Mouse (Mus musculus): ENCODE measurements at regions not wholly inside any gene's neighbourhood (a gene's known extent, or its start where the extent isn't known, plus 50 kb on each side); places are given as distances from the start of the nearest gene placed in this dataset.

GRCm38 (mm10) chr1:193547356-193547755 is 177.3 kb upstream of the Camk1g start:
- Histone ChIP-seq H3K4me2 (ENCODE audit: low read length) (no peak overlapping the region), H3K27ac (ENCODE audit: low read length) (no peak overlapping the region), H3K9me3 (replicated peaks; ENCODE audit: control insufficient read depth, low read length, poor library complexity, severe bottlenecking) (no peaks in the 10 kb centered on the region), H3K9ac (ENCODE audit: low read depth, low read length) (no peak overlapping the region), H3K27me3 (ENCODE audit: control insufficient read depth, insufficient read depth, low read depth, low read length) (no peaks in the 10 kb centered on the region), H3K4me1 (ENCODE audit: control insufficient read depth, insufficient read depth, low read length) (peaks cover 1% of the 10 kb centered on the region), H3K4me3 (ENCODE audit: low read depth, low read length) (no peak overlapping the region), H3K36me3 (ENCODE audit: control insufficient read depth, insufficient read depth, low read length) (no peaks in the 10 kb centered on the region)
- ATAC-seq = no peak
- WGBS = 77% methylated on average over 2 of the region's 2 CpGs

- H3K4me2 ChIP-seq (ENCODE audit: low read length) = no peak overlapping the region
- no peak for ATAC-seq
- 84% methylated on average over 2 of the region's 2 CpGs for WGBS
- H3K4me3 ChIP-seq (ENCODE audit: low read depth, low read length) = no peak overlapping the region
- no peak overlapping the region for H3K27ac ChIP-seq (ENCODE audit: low read length)
- H3K9me3 ChIP-seq (replicated peaks; ENCODE audit: control insufficient read depth, low read length, poor library complexity, severe bottlenecking) = no peaks in the 10 kb centered on the region
- H3K9ac ChIP-seq (ENCODE audit: low read depth, low read length) = no peak overlapping the region
- H3K36me3 ChIP-seq (ENCODE audit: control insufficient read depth, insufficient read depth, low read length) = no peaks in the 10 kb centered on the region
- no peaks in the 10 kb centered on the region; the same call in 1 of the 2 replicates for H3K27me3 ChIP-seq (ENCODE audit: control insufficient read depth, insufficient read depth, low read depth, low read length)
- peaks cover 9% of the 10 kb centered on the region for H3K4me1 ChIP-seq (ENCODE audit: control insufficient read depth, insufficient read depth, low read length)
These were observed 175.9 kb upstream of the Camk1g start for GRCm38 (mm10) chr1:193546044-193546432.

- Histone ChIP-seq H3K9ac (ENCODE audit: low read depth, low read length) (no peak overlapping the region), H3K27ac (ENCODE audit: low read length) (no peak overlapping the region), H3K4me2 (ENCODE audit: low read length) (no peak overlapping the region), H3K9me3 (replicated peaks; ENCODE audit: control insufficient read depth, low read length, poor library complexity, severe bottlenecking) (no peaks in the 10 kb centered on the region), H3K36me3 (ENCODE audit: control insufficient read depth, insufficient read depth, low read length) (no peaks in the 10 kb centered on the region), H3K4me3 (ENCODE audit: low read depth, low read length) (no peak overlapping the region), H3K4me1 (ENCODE audit: control insufficient read depth, insufficient read depth, low read length) (peaks cover 9% of the 10 kb centered on the region), H3K27me3 (ENCODE audit: control insufficient read depth, insufficient read depth, low read depth, low read length) (no peaks in the 10 kb centered on the region; the same call in 1 of the 2 replicates)
- 27% methylated on average over 4 of the region's 4 CpGs for WGBS
- no peak for ATAC-seq
These were observed 175.4 kb upstream of the Camk1g start for GRCm38 (mm10) chr1:193545406-193546043.

- H3K9me3 ChIP-seq (replicated peaks; ENCODE audit: control insufficient read depth, low read length, poor library complexity, severe bottlenecking) = no peaks in the 10 kb centered on the region
- H3K36me3 ChIP-seq (ENCODE audit: control insufficient read depth, insufficient read depth, low read length) = no peaks in the 10 kb centered on the region
- H3K4me2 ChIP-seq (ENCODE audit: low read length) = no peak overlapping the region
- no peak overlapping the region for H3K4me3 ChIP-seq (ENCODE audit: low read depth, low read length)
- H3K27me3 ChIP-seq (ENCODE audit: control insufficient read depth, insufficient read depth, low read depth, low read length) = no peaks in the 10 kb centered on the region; the same call in 1 of the 2 replicates
- H3K9ac ChIP-seq (ENCODE audit: low read depth, low read length) = no peak overlapping the region
- peaks cover 9% of the 10 kb centered on the region for H3K4me1 ChIP-seq (ENCODE audit: control insufficient read depth, insufficient read depth, low read length)
- no peak overlapping the region for H3K27ac ChIP-seq (ENCODE audit: low read length)
- ATAC-seq = no peak
These were observed 174.7 kb upstream of the Camk1g start for GRCm38 (mm10) chr1:193544804-193545203.

- Histone ChIP-seq H3K4me3 (ENCODE audit: low read depth, low read length) (no peak overlapping the region), H3K27ac (ENCODE audit: low read length) (no peak overlapping the region), H3K27me3 (ENCODE audit: control insufficient read depth, insufficient read depth, low read depth, low read length) (no peaks in the 10 kb centered on the region; the same call in 1 of the 2 replicates), H3K4me1 (ENCODE audit: control insufficient read depth, insufficient read depth, low read length) (peaks cover 9% of the 10 kb centered on the region), H3K9me3 (replicated peaks; ENCODE audit: control insufficient read depth, low read length, poor library complexity, severe bottlenecking) (no peaks in the 10 kb centered on the region), H3K9ac (ENCODE audit: low read depth, low read length) (no peak overlapping the region), H3K36me3 (ENCODE audit: control insufficient read depth, insufficient read depth, low read length) (no peaks in the 10 kb centered on the region), H3K4me2 (ENCODE audit: low read length) (no peak overlapping the region)
- no peak for ATAC-seq
- WGBS = 72% methylated on average over 3 of the region's 3 CpGs
These were observed 173.7 kb upstream of the Camk1g start for GRCm38 (mm10) chr1:193543834-193544233.

- H3K4me1 ChIP-seq (ENCODE audit: control insufficient read depth, insufficient read depth, low read length) = peaks cover 9% of the 10 kb centered on the region
- no peaks in the 10 kb centered on the region; the same call in 1 of the 2 replicates for H3K27me3 ChIP-seq (ENCODE audit: control insufficient read depth, insufficient read depth, low read depth, low read length)
- no peak overlapping the region for H3K4me3 ChIP-seq (ENCODE audit: low read depth, low read length)
- no peak overlapping the region for H3K4me2 ChIP-seq (ENCODE audit: low read length)
- 64% methylated on average over 4 of the region's 4 CpGs for WGBS
- no peak overlapping the region for H3K9ac ChIP-seq (ENCODE audit: low read depth, low read length)
- H3K36me3 ChIP-seq (ENCODE audit: control insufficient read depth, insufficient read depth, low read length) = no peaks in the 10 kb centered on the region
- no peak overlapping the region for H3K27ac ChIP-seq (ENCODE audit: low read length)
- no peak for ATAC-seq
- no peaks in the 10 kb centered on the region for H3K9me3 ChIP-seq (replicated peaks; ENCODE audit: control insufficient read depth, low read length, poor library complexity, severe bottlenecking)
These were observed 173.2 kb upstream of the Camk1g start for GRCm38 (mm10) chr1:193543284-193543683.

GRCm38 (mm10) chr1:193541934-193542580 is 172.0 kb upstream of the Camk1g start:
- Histone ChIP-seq H3K36me3 (ENCODE audit: control insufficient read depth, insufficient read depth, low read length) (no peaks in the 10 kb centered on the region), H3K27ac (ENCODE audit: low read length) (peak overlapping the region; percentile 29), H3K9me3 (replicated peaks; ENCODE audit: control insufficient read depth, low read length, poor library complexity, severe bottlenecking) (no peaks in the 10 kb centered on the region), H3K4me1 (ENCODE audit: control insufficient read depth, insufficient read depth, low read length) (peaks cover 9% of the 10 kb centered on the region), H3K4me2 (ENCODE audit: low read length) (peak overlapping the region; percentile 15; the same call in 1 of the 2 replicates), H3K9ac (ENCODE audit: low read depth, low read length) (no peak overlapping the region), H3K4me3 (ENCODE audit: low read depth, low read length) (no peak overlapping the region), H3K27me3 (ENCODE audit: control insufficient read depth, insufficient read depth, low read depth, low read length) (no peaks in the 10 kb centered on the region; the same call in 1 of the 2 replicates)
- ATAC-seq = peak; percentile 91
- 15% methylated on average over 13 of the region's 13 CpGs for WGBS

- H3K36me3 ChIP-seq (ENCODE audit: control insufficient read depth, insufficient read depth, low read length) = no peaks in the 10 kb centered on the region
- no peak for ATAC-seq
- no peak overlapping the region for H3K27ac ChIP-seq (ENCODE audit: low read length)
- H3K9ac ChIP-seq (ENCODE audit: low read depth, low read length) = no peak overlapping the region
- WGBS = 79% methylated on average over 4 of the region's 4 CpGs
- H3K4me2 ChIP-seq (ENCODE audit: low read length) = no peak overlapping the region
- no peak overlapping the region for H3K4me3 ChIP-seq (ENCODE audit: low read depth, low read length)
- H3K9me3 ChIP-seq (replicated peaks; ENCODE audit: control insufficient read depth, low read length, poor library complexity, severe bottlenecking) = no peaks in the 10 kb centered on the region
- peaks cover 9% of the 10 kb centered on the region for H3K4me1 ChIP-seq (ENCODE audit: control insufficient read depth, insufficient read depth, low read length)
- H3K27me3 ChIP-seq (ENCODE audit: control insufficient read depth, insufficient read depth, low read depth, low read length) = no peaks in the 10 kb centered on the region; the same call in 1 of the 2 replicates
These were observed 171.2 kb upstream of the Camk1g start for GRCm38 (mm10) chr1:193541281-193541680.

GRCm38 (mm10) chr1:193540486-193540885 is 170.4 kb upstream of the Camk1g start:
- no peaks in the 10 kb centered on the region for H3K36me3 ChIP-seq (ENCODE audit: control insufficient read depth, insufficient read depth, low read length)
- ATAC-seq = no peak
- no peaks in the 10 kb centered on the region for H3K9me3 ChIP-seq (replicated peaks; ENCODE audit: control insufficient read depth, low read length, poor library complexity, severe bottlenecking)
- H3K9ac ChIP-seq (ENCODE audit: low read depth, low read length) = no peak overlapping the region
- peaks cover 9% of the 10 kb centered on the region for H3K4me1 ChIP-seq (ENCODE audit: control insufficient read depth, insufficient read depth, low read length)
- H3K27ac ChIP-seq (ENCODE audit: low read length) = no peak overlapping the region
- 75% methylated on average over 5 of the region's 5 CpGs for WGBS
- no peak overlapping the region for H3K4me3 ChIP-seq (ENCODE audit: low read depth, low read length)
- no peaks in the 10 kb centered on the region; the same call in 1 of the 2 replicates for H3K27me3 ChIP-seq (ENCODE audit: control insufficient read depth, insufficient read depth, low read depth, low read length)
- H3K4me2 ChIP-seq (ENCODE audit: low read length) = no peak overlapping the region

All from midbrain, embryonic 16.5 days (tissue).